In genomic region chr16:67797236-67797635, GRCm38 (mm10) we compare ENCODE assay signal across 34 mouse cellular contexts.
"Had no signal": no experiment of that assay in that cellular context is flagged by ENCODE, and none has a peak within 500 bp of the region (broad histone marks: within the 10 kb centered on the region; RNA-seq: fewer than 3 reads in every experiment).

No protein-coding gene starts in this region.

- H3K9me3 ChIP-seq: heart, embryonic 12.5 days; heart, embryonic 13.5 days; heart, embryonic 15.5 days; hindbrain, embryonic 10.5 days; hindbrain, embryonic 12.5 days; hindbrain, embryonic 13.5 days; hindbrain, embryonic 15.5 days; intestine, embryonic 15.5 days; kidney, embryonic 15.5 days had no signal

- ATAC-seq: hindbrain, embryonic 16.5 days; hindbrain, postnatal 0 days; inflammation-experienced regulatory T-cells, adult 6 months; intestine, embryonic 15.5 days; intestine, embryonic 16.5 days; intestine, postnatal 0 days had no signal

- H3K36me3 ChIP-seq: heart, embryonic 12.5 days; heart, embryonic 13.5 days; heart, embryonic 15.5 days; hindbrain, embryonic 10.5 days; hindbrain, embryonic 12.5 days; hindbrain, embryonic 13.5 days; hindbrain, embryonic 15.5 days; intestine, embryonic 15.5 days; kidney, embryonic 15.5 days had no signal

- H3K27me3 ChIP-seq: heart, embryonic 12.5 days; heart, embryonic 13.5 days; heart, embryonic 15.5 days; hindbrain, embryonic 12.5 days; hindbrain, embryonic 13.5 days; hindbrain, embryonic 15.5 days; intestine, embryonic 15.5 days; kidney, embryonic 15.5 days had no signal

- DNase-seq: heart, postnatal 10 days; heart, postnatal 14 days; heart, postnatal 36 days; heart, postnatal 4 days; kidney, adult 11 months; kidney, adult 18-20 months; kidney, adult 2 months; kidney, adult 8-10 months; kidney, adult 9 months; kidney, postnatal 10 days; kidney, postnatal 14 days; kidney, postnatal 25 days; kidney, postnatal 36 days; kidney, postnatal 4 days; layer of hippocampus, adult 9-11 months; layer of hippocampus, postnatal 36 days had no signal

- H3K27ac ChIP-seq: heart, embryonic 13.5 days; heart, embryonic 15.5 days; hindbrain, embryonic 10.5 days; hindbrain, embryonic 12.5 days; hindbrain, embryonic 13.5 days; hindbrain, embryonic 14.5 days; hindbrain, embryonic 15.5 days; hindbrain, postnatal 0 days; intestine, embryonic 15.5 days; kidney, embryonic 15.5 days; kidney, postnatal 0 days; layer of hippocampus, adult 2 months; left cerebral cortex, adult 2 months had no signal

- H3K9ac ChIP-seq: heart, embryonic 12.5 days; heart, embryonic 13.5 days; heart, embryonic 15.5 days; hindbrain, embryonic 12.5 days; hindbrain, embryonic 13.5 days; hindbrain, embryonic 14.5 days; hindbrain, embryonic 15.5 days; intestine, embryonic 15.5 days; kidney, embryonic 15.5 days had no signal

- H3K4me1 ChIP-seq: heart, embryonic 12.5 days; heart, embryonic 13.5 days; heart, embryonic 15.5 days; hindbrain, embryonic 10.5 days; hindbrain, embryonic 12.5 days; hindbrain, embryonic 13.5 days; hindbrain, embryonic 15.5 days; intestine, embryonic 15.5 days; kidney, embryonic 15.5 days had no signal

- H3K4me3 ChIP-seq: heart, embryonic 12.5 days; heart, embryonic 13.5 days; heart, embryonic 15.5 days; hindbrain, embryonic 10.5 days; hindbrain, embryonic 12.5 days; hindbrain, embryonic 13.5 days; hindbrain, embryonic 15.5 days; intestine, embryonic 15.5 days; kidney, embryonic 15.5 days; layer of hippocampus, adult 2 months; left cerebral cortex, adult 2 months had no signal
